Mouse (Mus musculus) fat pad, adult 2 months (tissue): Measurements from ENCODE around the gene Rbfox3.
A peak's percentile ranks its signal among the peaks of the same experiment; 100 is the strongest.

ENCODE experiments used
- DNase-seq: peaks from one replicate; pipeline ENCODE4 v3.0.0-alpha.2; 2011; ENCODE audit warnings: low read depth, low spot score; ENCODE audit errors: extremely low read depth

Rbfox3 gene

GRCm38 (mm10) chr11:118485780-118486179 lies 425.6 kb downstream of the Rbfox3 start:
- DNase-seq = peak; percentile 31

GRCm38 (mm10) chr11:118485338-118485737 lies 426.1 kb downstream of the Rbfox3 start:
- DNase-seq = no peak

- DNase-seq = no peak
These were observed 427.2 kb downstream of the Rbfox3 start for GRCm38 (mm10) chr11:118484169-118484568.

- DNase-seq = no peak
These were observed 429.6 kb downstream of the Rbfox3 start for GRCm38 (mm10) chr11:118481751-118482150.

- no peak for DNase-seq
These were observed 430.2 kb downstream of the Rbfox3 start for GRCm38 (mm10) chr11:118481231-118481630.

- no peak for DNase-seq
These were observed 431.6 kb downstream of the Rbfox3 start for GRCm38 (mm10) chr11:118479776-118480175.

GRCm38 (mm10) chr11:118476396-118477373 lies 434.7 kb downstream of the Rbfox3 start, which contains the start of gene Engase:
TSS of gene Engase (plus strand) at chr11:118476829.
- peak; percentile 50 for DNase-seq

- no peak for DNase-seq
These were observed 435.8 kb downstream of the Rbfox3 start for GRCm38 (mm10) chr11:118475496-118476083.

- no peak for DNase-seq
These were observed 437.4 kb downstream of the Rbfox3 start for GRCm38 (mm10) chr11:118473842-118474500.

- DNase-seq = no peak
These were observed 438.2 kb downstream of the Rbfox3 start for GRCm38 (mm10) chr11:118473161-118473560.

- no peak for DNase-seq
These were observed 439.7 kb downstream of the Rbfox3 start for GRCm38 (mm10) chr11:118471676-118472075.

- no peak for DNase-seq
These were observed 441.0 kb downstream of the Rbfox3 start for GRCm38 (mm10) chr11:118470234-118470966.

- DNase-seq = no peak
These were observed 441.8 kb downstream of the Rbfox3 start for GRCm38 (mm10) chr11:118469509-118470160.

- DNase-seq = no peak
These were observed 443.9 kb downstream of the Rbfox3 start for GRCm38 (mm10) chr11:118467441-118468035.

GRCm38 (mm10) chr11:118460280-118460679 lies 451.1 kb downstream of the Rbfox3 start:
- DNase-seq = no peak

GRCm38 (mm10) chr11:118459536-118459935 lies 451.9 kb downstream of the Rbfox3 start:
- no peak for DNase-seq

GRCm38 (mm10) chr11:118459051-118459450 lies 452.3 kb downstream of the Rbfox3 start:
- no peak for DNase-seq

- DNase-seq = no peak
These were observed 454.5 kb downstream of the Rbfox3 start for GRCm38 (mm10) chr11:118456937-118457336.

- DNase-seq = no peak
These were observed 455.6 kb downstream of the Rbfox3 start for GRCm38 (mm10) chr11:118455788-118456187.
